Mouse (Mus musculus): ENCODE measurements at regions not wholly inside any gene's neighbourhood (a gene's known extent, or its start where the extent isn't known, plus 50 kb on each side); places are given as distances from the start of the nearest gene placed in this dataset.

DNA sequence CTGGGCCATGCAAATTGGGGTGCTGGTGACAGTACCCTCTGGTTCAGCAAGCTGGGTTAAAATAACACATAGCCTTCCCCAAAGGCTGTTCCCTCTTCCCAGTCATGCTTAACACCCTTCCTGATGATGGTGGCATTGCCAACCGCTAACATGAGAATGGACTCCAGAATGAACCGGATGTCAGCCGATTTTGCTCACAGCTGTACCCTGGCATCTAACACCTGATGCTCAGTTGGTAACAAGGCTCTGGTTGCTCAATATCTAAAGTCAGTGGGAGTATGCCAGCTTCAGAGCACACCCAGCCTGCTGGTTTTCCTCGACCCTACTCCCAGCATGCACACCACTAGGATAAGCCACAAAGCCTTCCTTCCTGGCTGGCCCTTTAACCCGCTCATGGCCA, 164.6 kb upstream of the Nfe2l3 start:
- Histone ChIP-seq H3K27ac (ENCODE audit: low read length) (no peak overlapping the region), H3K4me2 (ENCODE audit: low read depth, low read length) (no peak overlapping the region), H3K27me3 (ENCODE audit: control insufficient read depth, insufficient read depth, low read length) (no peaks in the 10 kb centered on the region), H3K36me3 (ENCODE audit: control insufficient read depth, insufficient read depth) (no peaks in the 10 kb centered on the region), H3K9ac (ENCODE audit: low read length) (no peak overlapping the region), H3K9me3 (replicated peaks; ENCODE audit: control insufficient read depth, low read length) (no peaks in the 10 kb centered on the region), H3K4me3 (ENCODE audit: low read length) (no peak overlapping the region), H3K4me1 (ENCODE audit: control insufficient read depth, insufficient read depth, low read length) (peaks cover 14% of the 10 kb centered on the region)
- no peak for ATAC-seq (replicated peaks; ENCODE audit: extremely low read depth, insufficient read depth, low FRiP score)
- 82% methylated on average over 5 of the region's 5 CpGs for WGBS

DNA sequence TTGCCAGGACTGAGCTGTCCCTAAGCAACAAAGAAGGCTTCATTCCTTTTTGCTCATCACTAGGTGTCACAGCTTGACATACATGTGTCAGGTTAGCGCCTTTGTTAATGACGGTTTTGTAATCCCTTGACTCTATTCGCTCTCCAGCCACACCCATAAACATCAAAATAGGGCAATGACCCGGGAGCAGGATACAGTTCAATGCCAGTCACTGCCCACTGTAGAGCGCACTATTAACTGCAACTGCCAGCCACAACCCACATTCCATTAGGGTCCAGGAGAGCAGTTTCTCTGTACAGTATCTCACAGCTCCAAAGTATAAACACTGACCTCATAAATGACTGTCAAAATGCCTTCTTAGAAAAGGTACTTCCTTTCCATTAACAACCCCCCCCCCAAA, 163.5 kb upstream of the Nfe2l3 start:
- no peak for ATAC-seq (replicated peaks; ENCODE audit: extremely low read depth, insufficient read depth, low FRiP score)

DNA sequence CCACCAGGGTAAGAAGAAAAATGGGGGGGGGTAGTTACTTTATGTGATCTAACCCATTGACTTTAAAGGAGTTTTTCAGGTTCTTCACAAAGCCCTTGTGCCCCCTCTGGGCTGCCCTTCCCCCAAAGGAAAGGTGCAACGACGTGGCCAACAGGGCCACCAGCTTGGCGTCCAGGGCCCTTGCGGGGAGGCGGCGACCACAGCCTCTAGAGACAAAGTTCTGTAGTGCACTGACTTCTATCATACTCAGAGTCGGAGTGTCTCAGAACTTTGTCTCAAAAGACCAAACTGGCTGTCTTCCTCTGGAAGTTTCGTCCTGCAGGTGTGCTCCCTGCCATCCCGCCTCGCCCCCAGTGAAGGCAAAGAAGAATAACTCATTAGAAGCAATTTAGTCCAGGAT, 162.9 kb upstream of the Nfe2l3 start:
- H3K9ac ChIP-seq (ENCODE audit: low read length): peak overlapping the region; percentile 93
- peaks cover 14% of the 10 kb centered on the region for H3K4me1 ChIP-seq (ENCODE audit: control insufficient read depth, insufficient read depth, low read length)
- H3K4me2 ChIP-seq (ENCODE audit: low read depth, low read length): peak overlapping the region; percentile 94
- H3K4me3 ChIP-seq (ENCODE audit: low read length): peak overlapping the region; percentile 87
- no peak for ATAC-seq (replicated peaks; ENCODE audit: extremely low read depth, insufficient read depth, low FRiP score)
- WGBS: 18% methylated on average over 10 of the region's 10 CpGs
- no peaks in the 10 kb centered on the region for H3K27me3 ChIP-seq (ENCODE audit: control insufficient read depth, insufficient read depth, low read length)
- H3K27ac ChIP-seq (ENCODE audit: low read length): peak overlapping the region; percentile 85; the same call in 1 of the 2 replicates
- H3K9me3 ChIP-seq (replicated peaks; ENCODE audit: control insufficient read depth, low read length): no peaks in the 10 kb centered on the region
- H3K36me3 ChIP-seq (ENCODE audit: control insufficient read depth, insufficient read depth): no peaks in the 10 kb centered on the region

More for the DNA sequence above, 163.5 kb upstream of the Nfe2l3 start:
- Histone ChIP-seq H3K4me2 (ENCODE audit: low read depth, low read length) (peak overlapping the region; percentile 94), H3K9ac (ENCODE audit: low read length) (no peak overlapping the region; the same call in none of the 2 replicates), H3K27ac (ENCODE audit: low read length) (no peak overlapping the region), H3K4me3 (ENCODE audit: low read length) (peak overlapping the region; percentile 87), H3K4me1 (ENCODE audit: control insufficient read depth, insufficient read depth, low read length) (peaks cover 14% of the 10 kb centered on the region), H3K9me3 (replicated peaks; ENCODE audit: control insufficient read depth, low read length) (no peaks in the 10 kb centered on the region), H3K36me3 (ENCODE audit: control insufficient read depth, insufficient read depth) (no peaks in the 10 kb centered on the region), H3K27me3 (ENCODE audit: control insufficient read depth, insufficient read depth, low read length) (no peaks in the 10 kb centered on the region)
- 74% methylated on average over 5 of the region's 5 CpGs for WGBS

DNA sequence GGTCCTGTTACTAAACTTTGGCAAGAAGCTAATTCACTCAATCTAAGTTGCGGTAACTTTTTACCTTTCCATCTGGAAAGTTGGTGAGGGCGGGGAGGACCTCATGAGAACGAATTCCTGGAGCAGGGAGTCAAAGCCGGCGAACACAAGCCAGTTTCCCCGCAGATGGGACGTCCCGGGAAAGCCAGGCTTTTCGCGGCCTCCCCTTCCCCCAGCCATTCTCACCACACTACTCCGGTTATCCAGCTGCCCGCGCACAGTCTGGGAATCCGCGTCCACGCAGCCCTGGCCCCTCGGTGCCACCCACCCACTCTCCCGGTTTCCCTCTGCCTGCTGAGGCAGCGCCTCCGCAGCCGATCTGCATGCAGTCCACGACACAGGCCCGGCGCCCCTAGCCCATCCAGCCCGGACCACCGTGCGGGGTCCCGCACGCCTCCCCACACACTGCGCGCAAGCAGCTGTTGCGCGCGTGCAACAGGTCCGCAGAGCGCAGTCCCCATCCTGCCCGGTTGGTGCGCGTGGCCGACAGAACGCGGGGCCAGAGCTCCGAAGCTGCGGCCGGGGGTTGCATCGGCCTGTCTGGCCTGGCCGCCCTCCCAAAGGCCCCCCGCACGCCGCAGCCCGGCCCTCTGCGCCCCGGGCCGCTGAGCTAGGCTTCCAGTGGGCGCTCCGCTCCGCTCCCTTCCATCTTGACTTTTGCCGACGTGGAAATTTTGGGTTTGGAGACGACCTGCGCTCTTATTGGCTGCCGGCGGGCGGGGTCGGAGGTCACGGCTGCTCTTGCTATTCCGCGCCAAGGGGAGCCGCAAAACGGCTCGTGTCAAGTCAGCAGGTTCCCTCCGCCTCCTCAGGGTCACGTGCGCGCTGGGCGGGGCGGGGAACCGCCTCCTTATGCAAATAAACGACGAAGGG, 162.0 kb upstream of the Nfe2l3 start:
- under 1% methylated on average over 80 of the region's 80 CpGs for WGBS
- Histone ChIP-seq H3K27ac (ENCODE audit: low read length) (peak overlapping the region; percentile 85), H3K4me3 (ENCODE audit: low read length) (peak overlapping the region; percentile 87), H3K36me3 (ENCODE audit: control insufficient read depth, insufficient read depth) (no peaks in the 10 kb centered on the region), H3K9ac (ENCODE audit: low read length) (peak overlapping the region; percentile 93), H3K27me3 (ENCODE audit: control insufficient read depth, insufficient read depth, low read length) (no peaks in the 10 kb centered on the region), H3K4me1 (ENCODE audit: control insufficient read depth, insufficient read depth, low read length) (peaks cover 14% of the 10 kb centered on the region), H3K4me2 (ENCODE audit: low read depth, low read length) (peak overlapping the region; percentile 94), H3K9me3 (replicated peaks; ENCODE audit: control insufficient read depth, low read length) (no peaks in the 10 kb centered on the region)
- peak; percentile 89 for ATAC-seq (replicated peaks; ENCODE audit: extremely low read depth, insufficient read depth, low FRiP score)

DNA sequence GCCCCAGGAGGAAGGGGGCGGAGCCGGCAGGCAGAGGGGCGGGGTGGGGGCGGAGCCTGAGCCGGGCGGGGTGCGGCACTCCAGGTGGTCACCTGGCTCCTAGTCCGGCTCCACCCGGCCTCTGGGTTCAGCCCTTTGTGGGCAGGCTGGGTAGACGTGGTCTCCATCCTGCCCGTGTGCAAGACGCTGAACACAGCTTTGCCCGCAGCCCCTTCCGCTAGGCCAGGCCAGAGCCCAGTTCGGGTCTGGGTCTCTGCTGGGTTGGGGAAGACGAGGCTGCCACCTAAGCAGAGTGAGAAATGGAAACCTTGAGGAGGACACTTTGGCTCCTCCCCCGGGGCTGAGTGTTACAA, 161.4 kb upstream of the Nfe2l3 start:
- no peak; the same call in 1 of the 2 replicates for ATAC-seq (replicated peaks; ENCODE audit: extremely low read depth, insufficient read depth, low FRiP score)
- H3K4me1 ChIP-seq (ENCODE audit: control insufficient read depth, insufficient read depth, low read length): peaks cover 14% of the 10 kb centered on the region
- WGBS: 4% methylated on average over 17 of the region's 17 CpGs
- 0 out of 2 replicates have a peak overlapping the region, but pooled peaks have one; percentile 93 for H3K9ac ChIP-seq (ENCODE audit: low read length)
- peak overlapping the region; percentile 71 for H3K27ac ChIP-seq (ENCODE audit: low read length)
- H3K9me3 ChIP-seq (replicated peaks; ENCODE audit: control insufficient read depth, low read length): no peaks in the 10 kb centered on the region
- peak overlapping the region; percentile 94 for H3K4me2 ChIP-seq (ENCODE audit: low read depth, low read length)
- no peaks in the 10 kb centered on the region for H3K27me3 ChIP-seq (ENCODE audit: control insufficient read depth, insufficient read depth, low read length)
- no peaks in the 10 kb centered on the region for H3K36me3 ChIP-seq (ENCODE audit: control insufficient read depth, insufficient read depth)
- H3K4me3 ChIP-seq (ENCODE audit: low read length): peak overlapping the region; percentile 87

DNA sequence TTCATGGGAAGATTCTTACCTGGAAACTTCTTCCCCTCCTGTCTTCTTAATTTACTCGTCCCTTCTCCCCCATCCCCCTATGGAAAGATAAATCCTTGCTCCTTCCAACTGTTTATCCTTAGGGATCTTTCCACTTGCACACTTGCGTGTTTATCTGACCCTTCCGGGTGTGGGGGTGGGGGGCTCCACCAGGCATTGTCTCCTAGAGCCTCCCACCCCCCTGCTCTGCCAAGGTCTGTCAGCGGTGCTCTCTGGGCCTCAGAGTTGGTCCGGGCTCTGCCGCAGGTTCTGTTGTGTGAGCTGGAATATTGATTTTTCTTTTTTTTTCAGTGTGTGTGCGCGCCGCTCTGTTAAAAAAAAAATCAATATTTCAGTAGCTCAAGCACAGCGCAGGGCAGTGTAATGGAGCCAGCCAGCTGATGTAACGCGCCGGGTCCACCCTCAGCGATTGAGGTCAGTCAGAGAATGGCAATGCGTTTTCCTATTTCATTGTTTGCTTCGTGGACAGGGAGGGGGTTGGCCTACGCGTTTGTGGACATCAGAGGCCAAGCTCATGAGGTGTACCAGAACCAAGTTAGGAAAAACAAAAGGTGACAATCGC, 160.2 kb upstream of the Nfe2l3 start:
- Histone ChIP-seq H3K27ac (ENCODE audit: low read length) (no peak overlapping the region), H3K4me1 (ENCODE audit: control insufficient read depth, insufficient read depth, low read length) (peaks cover 14% of the 10 kb centered on the region), H3K4me2 (ENCODE audit: low read depth, low read length) (no peak overlapping the region), H3K9ac (ENCODE audit: low read length) (no peak overlapping the region), H3K27me3 (ENCODE audit: control insufficient read depth, insufficient read depth, low read length) (no peaks in the 10 kb centered on the region), H3K9me3 (replicated peaks; ENCODE audit: control insufficient read depth, low read length) (no peaks in the 10 kb centered on the region), H3K36me3 (ENCODE audit: control insufficient read depth, insufficient read depth) (no peaks in the 10 kb centered on the region), H3K4me3 (ENCODE audit: low read length) (no peak overlapping the region)
- 84% methylated on average over 19 of the region's 19 CpGs for WGBS
- no peak for ATAC-seq (replicated peaks; ENCODE audit: extremely low read depth, insufficient read depth, low FRiP score)

DNA sequence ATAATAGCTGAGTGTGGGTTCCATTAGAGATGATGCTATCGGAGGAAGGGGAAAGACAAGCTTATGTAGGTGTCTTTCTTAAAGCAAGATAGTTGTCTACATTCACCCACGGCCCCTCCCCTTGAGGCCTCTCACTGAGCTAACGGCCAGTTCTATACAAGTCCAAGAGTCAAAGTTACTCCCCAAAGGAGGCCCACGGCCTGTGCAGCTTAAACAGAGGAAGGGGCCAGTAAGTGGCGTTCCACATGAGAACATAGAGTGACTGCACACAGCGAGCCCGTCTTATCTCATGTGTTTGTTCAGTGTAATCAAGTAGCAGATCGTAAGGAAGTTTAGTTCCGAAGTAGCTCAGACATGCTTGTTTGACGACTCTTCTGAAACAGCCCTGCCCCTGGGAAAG, 153.0 kb upstream of the Nfe2l3 start:
- Histone ChIP-seq H3K4me3 (ENCODE audit: low read length) (no peak overlapping the region), H3K4me1 (ENCODE audit: control insufficient read depth, insufficient read depth, low read length) (peaks cover 3% of the 10 kb centered on the region), H3K36me3 (ENCODE audit: control insufficient read depth, insufficient read depth) (no peaks in the 10 kb centered on the region), H3K9ac (ENCODE audit: low read length) (no peak overlapping the region), H3K9me3 (replicated peaks; ENCODE audit: control insufficient read depth, low read length) (no peaks in the 10 kb centered on the region), H3K27me3 (ENCODE audit: control insufficient read depth, insufficient read depth, low read length) (no peaks in the 10 kb centered on the region), H3K4me2 (ENCODE audit: low read depth, low read length) (no peak overlapping the region), H3K27ac (ENCODE audit: low read length) (no peak overlapping the region)
- 67% methylated on average over 10 of the region's 10 CpGs for WGBS
- ATAC-seq (replicated peaks; ENCODE audit: extremely low read depth, insufficient read depth, low FRiP score): no peak

DNA sequence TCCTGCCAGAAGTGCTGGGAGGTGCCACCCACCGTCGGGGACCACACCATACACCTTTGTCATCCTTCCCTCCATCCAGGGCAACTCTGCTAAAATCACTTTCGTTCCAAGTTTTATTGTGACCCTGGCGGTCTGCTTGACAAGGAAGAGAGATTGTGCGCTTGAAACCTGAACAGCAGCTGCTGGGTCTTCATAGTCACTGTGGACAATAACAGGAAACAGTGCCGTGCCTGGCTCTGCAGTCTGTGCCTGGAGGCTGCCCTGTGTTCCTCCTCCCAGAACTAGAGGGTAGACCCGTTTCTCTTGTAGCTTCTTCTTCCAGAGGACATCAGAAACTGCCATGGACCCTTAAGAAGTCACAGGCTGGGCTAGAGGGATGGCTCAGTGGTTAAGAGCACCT, 152.2 kb upstream of the Nfe2l3 start:
- peaks cover 6% of the 10 kb centered on the region for H3K4me1 ChIP-seq (ENCODE audit: control insufficient read depth, insufficient read depth, low read length)
- H3K9ac ChIP-seq (ENCODE audit: low read length): no peak overlapping the region
- WGBS: 62% methylated on average over 7 of the region's 7 CpGs
- no peaks in the 10 kb centered on the region for H3K27me3 ChIP-seq (ENCODE audit: control insufficient read depth, insufficient read depth, low read length)
- no peak for ATAC-seq (replicated peaks; ENCODE audit: extremely low read depth, insufficient read depth, low FRiP score)
- H3K36me3 ChIP-seq (ENCODE audit: control insufficient read depth, insufficient read depth): no peaks in the 10 kb centered on the region
- no peak overlapping the region for H3K4me3 ChIP-seq (ENCODE audit: low read length)
- no peak overlapping the region for H3K4me2 ChIP-seq (ENCODE audit: low read depth, low read length)
- H3K27ac ChIP-seq (ENCODE audit: low read length): no peak overlapping the region
- no peaks in the 10 kb centered on the region for H3K9me3 ChIP-seq (replicated peaks; ENCODE audit: control insufficient read depth, low read length)

Measured in heart, embryonic 16.5 days (tissue).